Mouse (Mus musculus): ENCODE results near the gene Abl1. TPM values are rescaled to one million over a fixed set of nuclear protein-coding genes. Genes with fewer than 3 reads are reported as not detected.
"Not testable (repeated sequence)": the region's sequence is repeated elsewhere in the genome, so short reads cannot be mapped to it uniquely, and the experiment has no call there.

Gene Abl1
- polyA plus RNA-seq (2012; rRNA removed) = 35.2 and 39.5 TPM in 2 replicates

- DNase-seq (ENCODE audit: extremely low spot score in 1 of 2, low spot score in 1 of 2) = peak; percentile 97
Measured at GRCm38 (mm10) chr2:31688074-31688925, at the start of gene Abl1. Gene Abl1 (plus strand): TSS chr2:31688376.

DNA sequence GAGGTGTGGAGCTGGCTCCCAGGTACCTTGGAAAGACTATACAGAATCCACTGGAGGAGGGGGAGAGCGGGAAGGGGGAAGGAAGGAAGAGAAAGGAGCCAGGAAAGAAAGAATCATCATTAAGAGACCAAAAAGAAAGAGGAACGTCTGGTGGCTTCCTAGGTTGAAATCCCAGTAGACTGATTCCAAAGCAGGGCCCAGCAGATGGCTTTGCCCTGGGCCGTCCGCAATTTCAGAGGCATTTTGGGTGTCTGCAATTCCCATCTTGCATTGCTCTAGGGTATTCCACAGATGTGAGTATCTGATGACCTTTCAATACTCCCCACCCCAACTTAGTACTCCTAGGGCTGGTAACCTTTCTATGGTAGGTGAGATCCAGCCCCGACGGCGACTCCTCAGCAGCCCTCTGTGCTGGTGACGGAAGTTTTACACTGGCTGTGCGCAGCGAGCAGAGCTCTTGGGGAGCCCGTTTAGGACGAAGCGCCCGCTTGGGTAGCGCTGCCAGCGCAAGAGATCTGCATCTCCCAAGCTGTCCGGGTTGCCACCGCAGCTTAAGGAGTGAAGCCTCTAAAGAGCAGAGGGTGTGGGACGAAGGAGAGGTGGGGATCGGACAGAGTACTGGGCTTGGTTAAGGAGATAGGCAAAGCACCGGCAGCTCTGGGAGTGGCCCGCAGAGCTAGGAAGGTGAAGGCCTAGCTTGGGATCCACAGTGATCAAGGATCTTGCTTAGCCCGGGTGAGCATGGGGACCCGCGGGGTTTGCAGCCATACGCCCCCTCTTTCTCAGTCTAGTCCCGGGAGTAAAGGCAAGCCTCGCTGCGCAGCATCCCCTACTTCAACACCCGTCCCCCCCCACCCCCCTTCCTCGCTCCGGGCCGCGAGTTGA is 49.4 kb upstream of the Abl1 start:
- no peak for DNase-seq (ENCODE audit: extremely low spot score in 1 of 2, low spot score in 1 of 2)

DNA sequence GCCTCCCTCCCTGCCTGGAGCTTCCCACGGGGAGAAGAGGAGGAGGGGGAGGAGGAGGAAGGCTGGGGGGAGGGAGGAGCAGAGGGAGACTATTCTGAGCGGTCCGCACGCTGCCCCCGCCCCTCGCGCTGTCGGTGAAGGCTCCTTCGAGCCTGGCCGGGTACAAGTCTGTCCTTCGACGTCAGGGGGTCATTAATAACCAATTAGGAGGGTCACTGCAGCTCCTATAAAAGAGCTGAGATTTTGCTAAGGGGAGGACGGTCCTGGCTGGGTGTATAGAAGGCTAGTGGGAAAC is 48.8 kb upstream of the Abl1 start:
- no peak for DNase-seq (ENCODE audit: extremely low spot score in 1 of 2, low spot score in 1 of 2)

- DNase-seq (ENCODE audit: extremely low spot score in 1 of 2, low spot score in 1 of 2) = no peak
Measured at GRCm38 (mm10) chr2:31639901-31640608, 48.1 kb upstream of the Abl1 start, which contains the start of gene Prdm12. Gene Prdm12 (plus strand): TSS chr2:31640037.

DNA sequence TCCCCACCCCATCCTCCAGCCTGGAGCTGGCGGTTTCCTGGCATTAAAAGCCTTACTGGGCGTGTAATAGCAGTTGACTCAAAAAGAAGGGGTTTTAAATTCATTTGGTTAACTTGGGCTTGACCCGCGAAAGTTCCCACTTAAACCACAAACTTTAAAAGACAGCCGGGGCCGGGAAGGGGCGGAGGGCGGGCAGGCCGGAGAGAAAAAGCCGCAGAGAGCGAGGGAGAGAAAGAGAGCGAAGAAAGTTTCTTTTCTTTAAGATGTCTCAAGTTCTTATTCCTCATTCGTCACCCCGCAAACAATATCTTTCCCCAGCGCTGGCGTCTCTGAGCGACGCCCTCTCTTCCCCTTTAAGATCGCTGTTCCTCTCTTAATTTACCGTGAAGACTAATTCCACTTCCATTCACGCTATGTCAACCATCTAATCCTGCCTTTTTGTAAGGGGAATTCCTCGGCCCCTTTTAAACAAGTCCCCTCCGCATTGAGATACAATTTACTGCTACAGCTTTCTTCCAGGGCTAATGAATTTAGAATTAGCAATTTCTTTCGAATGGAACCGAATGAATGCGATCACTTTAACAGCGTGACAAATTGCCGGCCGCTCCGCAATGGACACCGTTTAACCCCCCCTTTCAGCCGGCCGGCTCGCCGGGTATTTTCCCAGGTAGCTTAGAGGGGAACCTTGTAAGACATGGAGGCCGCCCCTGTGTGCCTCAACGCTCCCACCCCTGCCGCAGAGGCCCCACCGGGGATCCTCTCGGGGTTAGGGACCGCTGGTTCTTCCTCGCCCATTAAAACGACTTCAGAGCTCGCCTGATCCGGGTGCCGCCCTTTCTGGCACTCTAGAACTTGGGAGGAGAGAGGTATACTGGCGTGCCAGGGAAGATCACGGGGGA is 47.3 kb upstream of the Abl1 start:
- DNase-seq (ENCODE audit: extremely low spot score in 1 of 2, low spot score in 1 of 2) = no peak

DNA sequence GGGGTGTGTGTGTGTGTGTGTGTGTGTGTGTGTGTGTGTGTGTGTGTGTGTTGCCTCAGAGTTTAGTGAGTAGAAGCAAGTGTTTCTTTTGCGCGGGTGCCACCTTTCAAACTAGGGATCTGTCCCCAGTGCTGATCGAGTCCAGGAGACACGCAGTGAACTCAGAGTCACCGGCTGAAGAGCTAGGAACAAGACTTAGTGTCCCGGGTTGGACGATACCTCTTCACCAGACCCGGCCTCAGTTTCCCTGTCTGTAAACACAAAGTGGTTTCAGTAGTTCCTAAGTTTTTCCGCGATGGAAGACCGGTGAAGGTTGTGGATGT is 46.7 kb upstream of the Abl1 start:
- DNase-seq (ENCODE audit: extremely low spot score in 1 of 2, low spot score in 1 of 2) = no peak

DNA sequence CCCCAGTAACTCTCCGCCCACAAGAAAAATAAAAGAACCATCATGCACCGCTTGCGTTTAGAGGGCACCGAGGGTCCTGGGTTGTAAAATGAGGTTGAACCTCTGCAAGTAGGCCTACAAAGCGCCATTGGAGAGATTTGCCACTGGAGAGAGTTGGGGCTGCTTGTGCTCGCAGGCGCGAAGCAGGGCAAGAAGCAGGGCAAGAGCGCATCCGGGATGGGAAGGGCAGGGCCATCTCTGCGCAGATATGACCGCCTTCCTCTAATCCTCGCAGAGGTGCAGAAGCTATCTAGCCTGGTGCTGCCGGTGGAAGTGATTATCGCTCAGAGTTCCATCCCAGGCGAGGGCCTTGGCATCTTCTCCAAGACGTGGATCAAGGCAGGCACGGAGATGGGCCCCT is 46.2 kb upstream of the Abl1 start:
- no peak for DNase-seq (ENCODE audit: extremely low spot score in 1 of 2, low spot score in 1 of 2)

DNA sequence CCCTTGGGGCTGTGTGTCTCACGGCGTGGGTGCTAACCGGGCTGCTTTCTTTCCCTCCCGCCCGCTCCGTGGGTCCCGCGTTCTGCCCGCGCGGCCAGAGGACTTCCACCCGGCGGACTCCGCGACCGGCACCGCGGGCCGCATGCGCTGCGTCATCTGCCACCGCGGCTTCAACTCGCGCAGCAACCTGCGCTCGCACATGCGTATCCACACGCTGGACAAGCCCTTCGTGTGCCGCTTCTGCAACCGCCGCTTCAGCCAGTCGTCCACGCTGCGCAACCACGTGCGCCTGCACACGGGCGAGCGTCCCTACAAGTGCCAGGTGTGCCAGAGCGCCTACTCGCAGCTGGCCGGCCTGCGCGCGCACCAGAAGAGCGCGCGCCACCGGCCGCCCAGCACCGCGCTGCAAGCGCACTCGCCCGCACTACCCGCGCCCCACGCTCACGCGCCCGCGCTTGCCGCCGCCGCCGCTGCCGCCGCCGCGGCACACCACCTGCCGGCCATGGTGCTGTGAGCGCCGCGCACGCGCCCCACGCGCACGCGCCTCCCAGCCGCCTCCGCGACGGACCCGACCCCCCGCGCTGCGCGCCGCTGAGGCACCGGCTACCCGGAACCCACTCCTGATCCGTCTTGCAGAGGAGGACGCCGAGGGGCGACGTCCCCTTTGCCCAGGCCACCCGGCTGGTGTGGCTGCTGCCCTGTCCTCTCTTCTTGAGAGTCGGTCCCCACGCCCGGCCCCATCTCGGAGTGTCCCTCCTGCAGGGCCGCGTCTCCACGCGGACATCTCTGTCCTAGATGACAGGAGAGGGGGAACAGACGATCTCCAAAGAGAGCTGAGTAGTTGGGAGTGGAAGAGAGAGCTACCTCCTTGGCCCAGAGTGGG is 34.0 kb upstream of the Abl1 start:
- DNase-seq (ENCODE audit: extremely low spot score in 1 of 2, low spot score in 1 of 2) = peak; percentile 44 to 76

GRCm38 (mm10) chr2:31654854-31655559 is 33.2 kb upstream of the Abl1 start:
- DNase-seq (ENCODE audit: extremely low spot score in 1 of 2, low spot score in 1 of 2) = peak in 1 of 2 experiments; percentile 84

GRCm38 (mm10) chr2:31656374-31656773 is 31.8 kb upstream of the Abl1 start:
- DNase-seq (ENCODE audit: extremely low spot score in 1 of 2, low spot score in 1 of 2) = no peak

- DNase-seq (ENCODE audit: extremely low spot score in 1 of 2, low spot score in 1 of 2) = no peak
Measured at GRCm38 (mm10) chr2:31662939-31663803, 25.0 kb upstream of the Abl1 start.

DNA sequence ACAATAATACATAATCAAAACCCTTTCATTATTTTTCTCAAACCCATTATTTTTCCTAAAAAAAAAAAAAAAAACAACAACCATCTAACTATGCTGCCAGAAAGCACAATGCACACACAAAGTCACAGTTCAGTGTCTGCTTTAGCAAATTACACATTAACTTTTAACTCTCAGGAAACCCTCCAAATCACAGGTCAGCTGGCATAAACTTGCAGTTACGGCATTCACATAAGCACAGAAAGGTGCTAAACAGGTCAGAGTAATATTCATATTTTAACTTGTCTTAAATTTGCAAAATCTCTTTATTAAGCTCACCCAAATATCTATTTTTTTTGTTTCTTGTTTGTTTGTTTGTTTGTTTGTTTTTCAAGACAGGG is 24.4 kb upstream of the Abl1 start:
- no peak for DNase-seq (ENCODE audit: extremely low spot score in 1 of 2, low spot score in 1 of 2)

DNA sequence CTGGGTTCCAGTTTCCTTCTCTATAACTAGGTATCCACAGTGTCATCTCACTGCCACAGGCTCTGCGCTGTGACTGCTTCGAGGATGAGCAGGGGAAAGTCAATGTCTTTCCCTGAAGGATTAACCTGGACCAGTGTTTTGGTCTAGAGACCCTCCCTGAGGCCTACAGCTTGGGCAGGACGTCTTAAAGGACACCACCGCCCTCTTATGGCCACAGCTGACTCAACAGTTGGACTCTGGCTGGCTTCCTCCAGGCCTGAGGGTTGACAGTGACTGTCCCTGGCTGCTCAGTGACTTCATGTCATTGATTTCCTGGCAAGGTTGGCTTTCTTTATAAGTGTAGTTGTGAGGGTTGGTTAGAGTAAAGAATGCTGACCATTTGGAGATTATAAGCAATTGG is 20.8 kb upstream of the Abl1 start:
- DNase-seq (ENCODE audit: extremely low spot score in 1 of 2, low spot score in 1 of 2) = no peak

DNA sequence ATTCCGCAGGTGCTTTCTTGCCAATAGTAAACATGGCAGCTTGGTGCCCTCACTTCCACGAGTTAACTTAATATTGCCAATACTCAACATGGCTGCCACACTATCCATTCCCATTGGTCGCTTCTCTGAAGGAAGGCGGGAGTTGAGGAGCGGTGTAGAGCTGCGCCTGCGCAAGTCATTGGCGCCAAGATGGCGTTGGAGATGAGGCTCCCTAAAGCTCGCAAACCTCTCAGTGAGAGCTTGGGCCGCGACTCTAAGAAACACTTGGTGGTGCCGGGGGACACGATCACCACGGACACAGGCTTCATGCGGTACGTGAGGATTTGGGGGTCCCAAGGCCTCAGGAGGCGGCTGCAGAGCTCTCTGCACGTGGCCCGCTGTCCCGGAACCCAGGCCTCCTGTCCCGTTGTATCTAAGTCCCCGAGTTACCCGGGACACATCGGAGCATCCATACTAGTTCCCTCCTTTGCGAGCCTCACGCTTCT is 17.6 kb upstream of the Abl1 start, which contains the start of gene Exosc2:
Gene Exosc2 (plus strand): TSS at position 165 of the 485 bp plus-strand sequence.
- peak; percentile 92 to 95 for DNase-seq (ENCODE audit: extremely low spot score in 1 of 2, low spot score in 1 of 2)

DNA sequence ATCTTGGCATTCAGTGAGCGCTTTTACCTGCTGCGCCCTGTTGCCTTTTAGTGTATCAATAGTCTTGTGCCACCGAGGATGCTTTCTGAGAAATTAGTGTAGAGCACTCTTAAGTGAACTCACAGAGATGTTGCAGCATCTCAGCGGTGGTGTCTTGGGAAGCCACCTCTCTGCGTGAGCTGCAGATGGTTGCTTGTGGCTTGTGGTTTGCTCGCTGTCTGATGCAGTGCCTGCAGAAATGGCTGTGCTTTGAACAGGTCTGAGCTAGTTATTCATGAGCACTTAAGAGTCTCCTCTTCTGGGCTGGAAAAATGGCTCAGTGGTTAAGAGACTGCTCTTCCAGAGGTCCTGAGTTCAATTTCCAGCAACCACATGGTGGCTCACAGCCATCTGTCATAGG is 9.5 kb upstream of the Abl1 start:
- no peak for DNase-seq (ENCODE audit: extremely low spot score in 1 of 2, low spot score in 1 of 2)

GRCm38 (mm10) chr2:31681051-31681707 is 7.0 kb upstream of the Abl1 start:
- DNase-seq (ENCODE audit: extremely low spot score in 1 of 2, low spot score in 1 of 2) = not testable (repeated sequence)

GRCm38 (mm10) chr2:31681731-31682235 is 6.4 kb upstream of the Abl1 start:
- DNase-seq (ENCODE audit: extremely low spot score in 1 of 2, low spot score in 1 of 2) = no peak

Measured in frontal cortex, adult 2 months (tissue).